ENCODE assay signal across 23 mouse cellular contexts in genomic region chr7:129355561-129355960, GRCm38 (mm10).
"Had no signal": no experiment of that assay in that cellular context is flagged by ENCODE, and none has a peak within 500 bp of the region (broad histone marks: within the 10 kb centered on the region; RNA-seq: fewer than 3 reads in every experiment).

No protein-coding gene starts in this region.

- DNase-seq: gastrocnemius, postnatal 14 days; gastrocnemius, postnatal 36 days; heart, adult 18-20 months; heart, postnatal 10 days; kidney, adult 11 months; kidney, adult 2 months; kidney, adult 9 months; kidney, postnatal 14 days; kidney, postnatal 36 days; layer of hippocampus, postnatal 36 days; left cerebral cortex, postnatal 4 days had no signal

- H3K27me3 ChIP-seq: heart, embryonic 12.5 days; hindbrain, embryonic 13.5 days; hindbrain, embryonic 15.5 days; kidney, embryonic 15.5 days; limb, embryonic 13.5 days; limb, embryonic 15.5 days; liver, embryonic 12.5 days had no signal

- ATAC-seq: hindbrain, postnatal 0 days; intestine, embryonic 16.5 days; liver, embryonic 12.5 days had no signal

- H3K4me1 ChIP-seq: heart, embryonic 10.5 days; heart, embryonic 12.5 days; hindbrain, embryonic 13.5 days; hindbrain, embryonic 15.5 days; kidney, embryonic 15.5 days; limb, embryonic 13.5 days; limb, embryonic 15.5 days; liver, embryonic 12.5 days had no signal

- H3K36me3 ChIP-seq: heart, embryonic 10.5 days; heart, embryonic 12.5 days; hindbrain, embryonic 13.5 days; hindbrain, embryonic 15.5 days; kidney, embryonic 15.5 days; limb, embryonic 13.5 days; limb, embryonic 15.5 days; liver, embryonic 12.5 days had no signal

- H3K4me3 ChIP-seq: heart, embryonic 10.5 days; heart, embryonic 12.5 days; hindbrain, embryonic 13.5 days; hindbrain, embryonic 15.5 days; kidney, embryonic 15.5 days; limb, embryonic 13.5 days; limb, embryonic 15.5 days; liver, embryonic 12.5 days had no signal

- H3K9me3 ChIP-seq: heart, embryonic 10.5 days; heart, embryonic 12.5 days; hindbrain, embryonic 13.5 days; hindbrain, embryonic 15.5 days; kidney, embryonic 15.5 days; limb, embryonic 13.5 days; limb, embryonic 15.5 days; liver, embryonic 12.5 days had no signal

- H3K27ac ChIP-seq: heart, embryonic 10.5 days; hindbrain, embryonic 13.5 days; hindbrain, embryonic 15.5 days; hindbrain, postnatal 0 days; kidney, embryonic 15.5 days; kidney, postnatal 0 days; limb, embryonic 13.5 days; limb, embryonic 15.5 days; liver, embryonic 12.5 days; liver, embryonic 14.5 days had no signal

- H3K9ac ChIP-seq: heart, embryonic 12.5 days; hindbrain, embryonic 13.5 days; hindbrain, embryonic 15.5 days; kidney, embryonic 15.5 days; limb, embryonic 13.5 days; limb, embryonic 15.5 days; liver, embryonic 12.5 days; liver, embryonic 14.5 days had no signal

- H3K4me2 ChIP-seq: heart, embryonic 12.5 days; hindbrain, embryonic 13.5 days; hindbrain, embryonic 15.5 days; kidney, embryonic 15.5 days; limb, embryonic 13.5 days; limb, embryonic 15.5 days; liver, embryonic 12.5 days had no signal
